Mouse (Mus musculus): ENCODE data around the gene Ptprh.
"Not testable (repeated sequence)": the region's sequence is repeated elsewhere in the genome, so short reads cannot be mapped to it uniquely, and the experiment has no call there.

Gene Ptprh

DNA sequence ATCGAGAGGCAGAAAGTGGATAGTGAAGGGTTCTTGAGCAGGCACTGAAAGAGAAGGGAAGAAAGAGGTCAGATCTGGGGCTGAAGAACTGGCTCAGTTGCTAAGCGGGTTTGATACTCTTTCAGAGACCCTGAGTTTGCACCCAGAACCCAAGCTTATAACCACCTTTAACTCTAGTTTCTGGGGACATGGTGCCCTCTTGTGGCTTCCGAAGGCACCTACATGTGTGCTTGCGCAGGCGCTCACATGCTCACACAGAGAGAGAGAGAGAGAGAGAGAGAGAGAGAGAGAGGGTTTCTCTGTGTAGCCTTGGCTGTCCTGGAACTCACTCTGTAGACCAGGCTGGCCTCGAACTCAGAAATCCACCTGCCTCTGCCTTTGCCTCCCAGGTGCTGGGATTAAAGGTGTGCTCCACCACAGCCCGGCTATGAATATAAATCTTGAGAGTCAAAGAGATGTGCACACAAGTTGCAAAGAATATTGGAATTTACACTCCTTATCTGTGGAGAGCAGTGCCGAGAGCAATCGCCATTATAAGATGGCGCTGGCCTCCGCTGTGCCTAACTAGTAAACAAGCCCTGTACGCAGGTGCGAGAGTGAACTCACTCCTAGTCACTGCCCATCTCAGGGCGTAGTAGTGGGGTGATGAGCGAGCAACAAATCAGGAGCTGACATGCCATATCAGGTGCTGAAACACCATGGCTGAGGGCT, 79.5 kb downstream of the Ptprh start, which contains the start of gene Tnni3:
Gene Tnni3, minus strand, starts transcription at position 18 of the 711 bp plus-strand sequence.
- DNase-seq (ENCODE audit: low read depth, low spot score) = not testable (repeated sequence)

DNA sequence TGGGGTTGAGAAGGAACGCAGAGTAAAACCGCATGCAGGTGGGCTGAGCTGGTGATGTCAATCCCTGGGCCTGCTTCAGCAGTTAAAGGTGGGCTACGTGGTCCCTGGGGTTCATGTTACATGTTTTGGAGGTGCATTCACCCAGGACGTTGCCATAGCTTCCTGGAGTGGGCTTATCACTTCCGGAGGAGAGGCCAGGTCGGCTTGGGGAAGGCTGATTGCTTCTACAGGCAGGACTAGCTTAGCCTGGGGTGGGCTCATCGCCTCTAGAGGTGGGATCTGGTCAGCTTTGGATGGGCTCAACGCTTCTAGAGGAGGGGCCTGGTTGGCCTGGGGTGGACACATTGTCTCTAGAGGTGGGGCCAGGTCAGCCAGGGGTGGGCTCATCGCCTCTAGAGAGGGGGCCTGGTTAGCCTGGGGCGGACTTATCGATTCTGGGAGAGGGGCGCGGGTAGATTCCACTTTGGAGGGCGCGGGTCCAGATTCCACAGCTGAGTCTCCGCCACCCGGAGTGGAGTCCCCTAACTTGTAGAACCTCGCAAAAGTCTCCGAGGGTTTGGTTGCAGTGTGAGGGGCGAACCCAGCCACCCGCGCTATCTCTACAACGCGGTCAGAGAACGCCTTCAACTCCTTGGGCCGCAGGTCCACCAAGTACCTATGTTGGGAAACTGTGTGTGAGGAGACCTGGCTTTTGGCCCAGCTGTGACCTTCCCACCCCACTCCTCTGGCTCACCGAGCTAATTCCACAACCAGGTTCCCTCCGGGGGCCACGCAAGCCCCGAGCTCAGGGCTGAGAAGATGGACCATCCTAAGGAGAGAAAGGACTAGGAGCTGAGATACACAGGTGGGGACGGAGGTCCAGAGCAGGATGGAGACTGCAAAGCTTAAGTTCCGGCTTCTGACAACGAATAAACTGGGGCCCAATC, 80.4 kb downstream of the Ptprh start:
- DNase-seq (ENCODE audit: low read depth, low spot score) = no peak

DNA sequence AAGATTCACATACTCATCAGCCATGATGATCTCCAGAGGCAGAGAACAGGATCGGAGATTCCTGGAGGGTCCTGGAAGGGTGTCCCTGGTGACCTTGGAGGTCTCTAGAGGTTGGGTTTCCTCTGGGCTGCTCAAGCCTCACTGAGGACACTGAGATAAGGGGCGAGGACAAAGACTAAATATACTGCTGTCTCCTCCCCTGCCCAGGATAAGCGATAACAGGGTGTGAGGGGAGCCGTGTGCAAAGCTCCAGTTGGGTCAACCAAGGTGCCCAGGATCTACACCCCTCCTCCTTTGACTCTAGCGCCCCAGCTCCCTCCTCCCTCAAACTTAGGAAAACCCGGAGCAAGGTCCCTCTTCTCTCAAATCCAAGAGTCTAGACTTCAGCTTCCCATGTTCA, 81.5 kb downstream of the Ptprh start:
- no peak for DNase-seq (ENCODE audit: low read depth, low spot score)

DNA sequence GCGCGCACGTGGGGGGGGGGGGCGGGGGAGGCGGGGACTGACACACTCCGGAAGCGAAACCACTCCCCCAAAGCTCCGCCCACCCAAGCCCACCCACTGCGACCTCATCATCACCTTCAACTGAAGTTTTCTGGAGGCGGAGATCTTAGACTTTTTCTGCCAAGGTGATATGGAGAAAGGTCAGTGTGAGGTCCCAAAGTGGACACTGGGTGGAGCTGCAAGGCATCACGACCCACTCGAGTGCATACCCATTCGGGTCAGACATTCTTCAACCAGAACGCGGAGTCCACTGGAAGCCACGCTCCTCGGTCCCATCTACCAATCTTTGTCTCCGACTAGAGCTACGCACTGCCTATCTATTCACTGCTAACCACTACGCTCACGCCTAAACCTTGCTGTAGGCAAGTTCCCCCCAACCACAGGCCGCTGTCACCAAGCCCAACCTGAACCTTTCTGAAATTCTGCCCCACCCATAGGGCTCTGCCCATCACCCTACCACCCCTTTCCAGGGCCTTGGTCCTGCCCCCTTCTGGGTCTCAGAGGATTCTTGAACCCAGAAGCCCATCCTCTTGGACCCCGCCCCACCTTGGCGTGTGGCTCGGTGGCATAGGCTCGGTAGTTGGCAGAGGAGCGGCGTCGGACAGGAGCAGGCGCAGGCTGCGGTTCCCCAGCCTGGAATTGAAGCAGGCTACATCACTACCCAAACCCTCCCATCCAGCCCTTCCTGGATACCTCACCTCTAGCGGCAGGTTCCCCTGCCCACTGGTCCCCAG, 82.4 kb downstream of the Ptprh start:
- DNase-seq (ENCODE audit: low read depth, low spot score) = no peak

DNA sequence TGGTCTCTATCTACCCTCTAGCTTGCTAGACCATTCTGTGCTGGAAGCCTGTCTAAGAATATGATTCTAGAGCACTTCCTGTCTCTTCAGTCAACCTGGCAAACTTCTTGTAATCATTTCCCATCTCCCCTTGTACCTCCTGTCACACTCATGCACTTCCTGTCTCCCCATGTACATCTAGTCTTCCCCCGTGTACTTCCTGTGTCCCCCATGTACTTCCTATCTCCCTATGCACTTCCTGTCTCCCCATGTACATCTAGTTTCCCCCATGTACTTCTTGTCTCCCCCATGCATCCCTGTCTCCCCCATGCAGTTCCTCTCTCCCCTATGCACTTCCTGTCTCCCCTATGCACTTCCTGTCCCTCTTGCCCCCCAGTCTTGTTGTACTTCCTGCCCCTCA, 85.4 kb downstream of the Ptprh start:
- DNase-seq (ENCODE audit: low read depth, low spot score) = no peak

DNA sequence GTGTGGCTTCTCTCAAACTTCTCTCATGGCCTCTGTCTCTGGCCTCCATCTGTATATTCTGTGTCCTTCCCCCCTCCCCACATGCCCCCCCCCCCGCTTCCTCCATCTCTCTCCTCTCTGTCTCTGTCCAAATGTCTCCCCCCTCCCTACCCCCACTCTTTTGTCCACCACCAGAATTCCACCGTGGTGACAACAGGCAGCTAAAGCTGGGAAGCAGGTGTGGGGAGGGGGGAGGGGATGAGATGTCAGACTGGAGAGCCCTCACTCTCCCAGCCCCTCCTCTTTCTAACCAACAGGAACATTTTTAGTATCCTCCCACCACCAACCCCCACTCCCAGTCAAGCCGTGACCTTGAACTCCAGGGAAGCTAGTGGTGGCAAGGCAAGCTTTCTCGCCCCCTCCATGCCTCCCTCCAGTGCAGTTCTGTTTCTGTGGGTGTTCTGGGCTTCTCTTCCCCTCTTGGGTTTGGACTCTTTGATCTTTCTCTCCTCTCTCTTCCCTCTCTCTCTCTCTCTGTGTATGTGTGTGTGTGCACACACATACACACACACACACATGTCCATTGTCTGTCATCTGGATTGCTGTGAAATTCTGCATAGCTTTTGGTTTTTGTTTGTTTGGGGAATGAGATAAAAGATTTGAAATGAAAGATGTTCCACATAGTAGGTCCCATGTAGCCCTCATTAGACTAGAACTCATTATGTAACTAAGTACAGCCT, 87.3 kb downstream of the Ptprh start, which contains the start of gene Tnnt1:
Gene Tnnt1, minus strand, starts transcription at position 51 of the 719 bp plus-strand sequence.
- no peak for DNase-seq (ENCODE audit: low read depth, low spot score)

DNA sequence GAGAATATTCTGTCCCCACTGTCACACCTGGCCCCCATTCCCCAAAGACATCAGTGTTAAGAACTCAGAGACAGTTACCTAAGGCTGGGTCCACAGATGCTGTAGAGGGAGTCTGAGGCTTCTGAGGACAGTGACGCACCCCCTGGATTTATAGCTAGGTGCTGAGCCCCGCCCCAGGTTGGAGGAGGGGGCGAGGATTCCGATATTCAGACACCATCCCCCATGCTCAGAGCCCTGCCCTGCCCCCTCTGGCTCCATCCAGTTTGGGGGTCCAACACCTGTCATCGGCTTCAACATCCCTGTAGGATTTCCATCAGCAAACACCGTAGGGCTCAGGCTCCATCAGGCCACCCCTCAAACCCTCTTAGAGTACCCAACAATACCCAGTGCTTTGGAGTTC, 88.0 kb downstream of the Ptprh start:
- DNase-seq (ENCODE audit: low read depth, low spot score) = no peak

DNA sequence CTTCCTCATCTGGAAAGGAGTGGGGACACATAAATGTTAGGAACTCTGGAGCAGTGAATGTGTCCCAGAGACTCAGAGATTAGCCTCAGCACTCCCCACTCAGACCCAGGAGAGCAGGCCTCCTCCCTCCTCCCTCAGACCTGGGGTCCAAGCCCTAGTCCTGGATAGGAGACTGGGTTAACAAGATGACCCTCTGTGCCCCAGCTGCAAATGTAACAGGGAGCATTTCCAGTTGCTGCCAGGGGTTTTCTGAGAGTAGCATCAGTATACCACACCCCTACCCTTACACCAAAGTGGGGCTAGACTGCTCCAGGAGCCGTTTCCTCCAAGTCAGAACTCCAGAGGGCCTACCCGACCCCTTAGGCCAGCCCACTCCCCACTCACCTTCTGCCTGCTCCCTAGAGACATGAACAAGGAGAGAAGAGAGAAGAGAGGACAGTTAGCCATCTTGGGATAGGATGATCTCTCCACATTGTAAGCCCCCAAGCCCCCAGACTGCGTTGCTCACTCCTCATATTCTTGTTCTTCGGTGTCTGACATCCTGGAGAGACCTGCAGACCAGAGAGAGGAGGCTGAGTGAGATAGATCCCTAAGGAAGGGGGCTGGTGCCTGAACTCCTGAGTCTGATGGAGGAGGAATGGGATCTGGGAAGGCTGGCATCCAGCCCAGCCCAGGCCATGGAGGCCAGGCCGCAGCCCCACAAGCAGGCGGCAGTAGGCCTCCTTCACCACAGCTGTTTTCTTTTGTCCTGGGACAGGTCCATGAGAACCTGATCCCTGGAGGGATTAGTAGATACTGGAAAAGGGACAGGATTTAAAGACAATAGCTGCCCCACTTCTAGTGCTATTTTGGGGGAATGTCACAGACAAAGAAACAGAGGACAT, 89.8 kb downstream of the Ptprh start:
- DNase-seq (ENCODE audit: low read depth, low spot score) = no peak

DNA sequence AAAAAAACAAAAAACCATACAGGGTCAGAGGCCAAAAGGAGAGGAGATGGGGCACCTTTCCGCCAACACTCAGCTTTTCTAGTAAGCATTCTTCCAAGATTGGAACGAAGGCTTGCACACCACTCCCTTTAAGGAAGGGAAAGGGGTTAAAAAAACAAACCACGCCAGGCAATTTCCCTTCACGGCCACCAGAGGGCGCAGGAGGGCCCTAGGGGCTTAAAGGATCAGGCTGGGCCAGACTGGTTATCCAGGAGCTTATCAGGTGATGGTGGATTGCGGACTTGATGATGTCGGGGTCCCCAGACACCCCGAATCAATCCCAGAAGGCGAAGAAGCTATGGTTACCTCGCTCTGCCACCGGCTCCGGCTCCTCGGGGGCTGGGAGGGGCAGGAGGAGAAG, 90.6 kb downstream of the Ptprh start:
- DNase-seq (ENCODE audit: low read depth, low spot score) = no peak

DNA sequence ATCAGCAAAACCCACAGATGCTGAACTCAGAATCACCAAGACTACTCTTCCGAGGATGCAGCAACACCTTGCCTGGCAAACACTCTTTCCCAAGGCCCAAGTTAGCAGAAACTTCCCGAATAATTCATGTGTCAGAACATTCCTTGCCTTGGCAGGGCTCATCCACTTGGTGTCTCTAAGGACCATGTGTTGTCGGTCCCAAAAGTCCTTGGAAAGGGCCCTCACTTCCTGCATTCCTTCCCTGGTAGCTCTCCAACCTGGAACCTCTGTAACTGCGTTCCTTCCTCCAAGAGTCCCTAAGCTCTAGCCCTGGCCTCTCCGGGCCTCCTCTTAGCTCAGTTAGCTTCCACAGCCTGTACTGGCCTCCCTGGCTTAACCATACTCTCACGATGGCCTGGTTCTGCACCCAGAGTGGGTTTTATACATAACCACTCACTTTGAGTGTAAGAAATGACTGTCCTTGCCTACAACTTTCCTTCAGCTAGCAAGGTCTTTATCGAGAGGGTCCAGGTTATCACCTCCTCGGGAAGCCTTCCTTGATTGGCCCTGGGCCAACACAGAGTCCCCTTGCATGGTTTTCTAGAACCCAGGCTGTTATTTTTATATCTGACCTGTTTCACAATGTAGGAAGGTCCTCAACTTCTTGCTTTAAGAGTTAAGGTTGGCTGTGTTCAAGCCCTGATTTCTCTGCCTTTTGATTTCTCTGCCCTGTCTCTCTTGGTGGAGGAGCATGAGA, 92.2 kb downstream of the Ptprh start:
- DNase-seq (ENCODE audit: low read depth, low spot score) = no peak

DNA sequence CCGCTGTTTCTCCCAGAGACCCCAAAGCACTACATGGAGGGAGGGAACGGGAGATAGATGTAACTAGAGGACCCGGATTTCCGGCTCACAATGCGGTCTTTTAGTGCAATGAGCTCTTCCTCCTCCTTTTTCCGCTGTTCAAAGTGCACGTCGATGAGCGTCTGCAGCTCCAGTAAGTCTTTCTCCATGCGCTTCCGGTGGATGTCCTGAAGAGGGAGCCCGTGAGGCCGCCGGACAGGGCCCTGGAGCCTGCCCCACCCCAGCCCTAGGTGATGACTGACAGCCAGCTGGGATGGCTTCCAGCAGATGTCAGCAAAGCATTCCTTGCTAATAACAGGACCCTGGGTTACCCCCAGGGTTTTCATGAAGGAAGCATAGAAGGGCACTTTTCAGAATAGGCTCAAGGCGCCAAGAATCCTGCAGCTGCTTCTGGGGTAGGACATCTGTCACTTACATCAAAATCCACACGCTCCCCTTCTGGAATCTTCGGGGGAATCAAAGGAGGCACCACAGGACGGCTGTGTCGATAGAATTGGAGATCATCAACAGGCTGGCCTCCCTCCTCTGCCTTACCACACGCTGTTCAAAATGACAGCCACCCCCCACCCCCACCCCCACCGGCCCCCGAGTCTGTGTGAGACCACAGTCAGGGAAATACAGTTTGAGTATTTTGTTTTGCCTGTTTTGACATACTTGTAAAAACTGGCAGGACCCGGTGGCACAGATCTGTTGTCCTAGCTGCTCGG, 93.8 kb downstream of the Ptprh start:
- DNase-seq (ENCODE audit: low read depth, low spot score) = no peak

DNA sequence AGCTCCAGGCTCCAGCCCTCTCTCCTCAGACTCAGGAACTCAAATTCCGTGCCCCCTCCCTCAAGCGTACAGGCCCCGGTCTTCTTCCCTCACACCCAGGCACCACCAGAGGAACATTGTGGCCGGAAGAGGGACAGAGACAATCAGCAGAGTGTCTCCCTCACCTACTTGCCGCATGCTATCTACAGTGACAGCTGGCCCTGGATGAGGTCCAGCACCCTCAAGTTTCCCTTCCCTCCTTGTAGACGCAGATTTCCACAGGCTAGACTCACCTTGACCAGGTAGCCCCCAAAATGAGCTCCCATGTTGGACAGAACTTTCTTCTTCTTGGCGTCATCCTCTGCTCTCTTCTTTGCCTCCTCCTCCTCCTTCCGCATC, 95.1 kb downstream of the Ptprh start:
- no peak for DNase-seq (ENCODE audit: low read depth, low spot score)

DNA sequence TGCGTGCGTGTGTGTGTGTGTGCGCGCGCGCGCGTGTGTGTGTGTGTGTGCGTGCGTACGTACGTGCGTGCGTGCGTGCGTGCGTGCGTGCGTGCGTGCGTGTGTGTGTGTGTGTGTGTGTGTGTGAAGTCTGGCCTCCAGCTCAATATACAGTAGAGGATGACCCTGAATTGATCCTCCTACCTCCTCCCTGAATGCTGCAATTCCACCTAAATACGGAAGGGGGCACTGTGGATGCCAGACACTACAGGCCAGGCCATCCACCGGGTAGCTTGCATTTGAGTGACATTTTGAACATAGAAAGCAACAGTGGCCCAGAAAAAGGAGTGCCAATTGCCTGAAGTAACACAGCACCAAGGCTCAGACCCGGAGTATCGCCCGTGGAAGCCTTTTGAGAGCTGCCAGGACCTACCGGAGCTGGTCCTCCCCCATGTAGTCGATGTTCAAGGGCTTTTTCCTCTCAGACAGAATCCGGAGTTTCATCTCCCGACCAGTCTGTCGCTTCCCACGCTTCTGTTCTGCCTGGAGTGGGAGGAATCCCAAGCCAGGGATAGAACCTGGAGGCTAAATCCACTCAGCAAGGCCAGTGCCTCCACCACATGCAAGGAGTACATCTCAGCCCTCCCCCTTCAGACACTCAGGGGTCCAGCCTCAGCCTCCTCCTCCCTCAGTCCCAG, 95.6 kb downstream of the Ptprh start:
- DNase-seq (ENCODE audit: low read depth, low spot score) = no peak

DNA sequence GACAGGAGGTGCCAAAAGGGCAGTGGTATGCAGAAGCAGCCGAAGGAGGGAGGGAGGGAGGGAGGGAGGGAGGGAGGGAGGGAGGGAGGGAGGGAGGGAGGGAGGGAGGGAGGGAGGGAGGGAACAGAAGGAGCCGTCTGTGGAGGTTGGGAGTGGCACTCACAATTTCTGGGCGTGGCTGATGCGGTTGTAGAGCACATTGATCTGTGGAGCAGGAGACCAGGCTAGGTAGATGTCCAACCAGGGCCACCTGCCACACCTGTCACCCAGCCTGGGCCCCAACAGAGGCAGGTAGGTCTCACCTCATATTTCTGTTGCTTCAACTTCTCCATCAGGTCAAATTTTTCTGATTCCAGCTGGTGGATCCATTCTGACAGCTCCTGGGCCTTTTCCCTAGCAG, 96.6 kb downstream of the Ptprh start:
- no peak for DNase-seq (ENCODE audit: low read depth, low spot score)

DNA sequence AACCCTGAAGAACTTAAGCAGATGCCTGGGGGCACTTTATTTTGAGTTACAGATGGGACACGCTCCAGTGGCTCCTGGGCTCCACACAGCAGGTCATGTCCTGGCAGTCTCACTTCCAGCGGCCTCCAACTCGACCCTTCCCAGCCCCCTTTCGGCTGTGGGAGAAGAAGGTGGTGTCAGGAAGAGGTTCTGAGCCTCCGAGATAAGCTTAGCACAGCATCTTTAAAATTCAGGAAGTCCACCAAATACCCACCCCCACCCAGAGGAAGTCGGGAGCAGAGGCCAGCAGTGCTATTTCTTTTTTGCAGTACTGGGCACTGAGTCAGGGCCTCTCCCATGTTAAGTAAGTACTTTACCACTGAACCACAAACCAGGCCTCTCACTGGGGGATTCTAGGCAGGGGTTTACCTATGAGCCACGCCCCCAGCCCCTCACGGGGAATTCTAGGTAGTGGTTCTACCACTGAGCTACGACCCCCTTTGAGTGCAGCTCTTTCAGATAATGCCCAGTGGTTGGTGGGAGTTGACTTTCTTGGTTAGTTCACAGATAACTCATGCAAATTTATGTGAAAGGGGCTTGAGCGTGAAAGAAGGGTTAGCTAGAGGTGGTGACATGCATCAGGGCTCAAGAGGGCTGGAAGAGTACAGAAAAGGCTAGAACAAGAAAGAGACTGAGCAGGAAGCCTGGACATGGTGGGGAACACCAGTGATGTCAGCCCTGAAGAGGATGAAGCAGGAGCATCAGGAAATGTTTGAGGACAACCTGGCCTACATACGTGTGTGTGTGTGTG, 99.0 kb downstream of the Ptprh start:
- DNase-seq (ENCODE audit: low read depth, low spot score) = no peak

DNA sequence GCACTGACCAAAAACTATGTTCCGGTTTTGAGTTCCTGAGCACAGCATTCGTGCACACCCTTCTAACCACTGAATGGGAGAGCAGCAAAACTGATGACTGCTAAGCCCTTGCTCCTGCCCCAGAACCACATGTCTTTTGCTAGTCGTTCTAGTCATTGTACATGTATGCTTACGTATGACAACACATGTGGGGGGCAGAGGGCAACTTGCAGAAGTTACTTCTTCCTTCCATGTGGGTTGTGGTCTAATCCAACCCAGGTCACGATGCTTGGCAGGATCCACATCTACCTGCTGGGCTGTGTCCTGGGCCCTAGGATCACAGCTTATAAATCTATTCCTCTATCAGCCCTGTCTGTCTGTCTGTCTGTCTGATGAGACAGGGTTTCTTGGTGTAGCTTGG, 100.0 kb downstream of the Ptprh start:
- no peak for DNase-seq (ENCODE audit: low read depth, low spot score)

DNA sequence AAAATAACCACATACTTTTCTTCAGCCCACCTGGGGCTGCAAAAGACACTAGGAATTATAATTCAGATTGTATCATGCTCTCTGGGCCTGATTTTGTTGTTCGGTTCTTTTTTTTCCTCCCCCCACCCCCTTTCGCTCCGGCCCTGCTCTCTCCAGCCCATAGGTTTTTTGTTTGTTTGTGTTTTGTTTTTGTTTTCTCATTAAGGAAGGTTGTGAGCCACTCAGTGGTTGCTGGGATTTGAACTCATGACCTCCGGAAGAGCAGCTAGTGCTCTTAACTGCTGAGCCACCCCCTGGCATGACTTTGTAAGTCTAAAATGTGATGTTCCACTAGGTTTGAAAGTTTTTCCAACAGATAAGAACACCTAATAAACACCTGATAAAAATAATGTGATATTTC, 100.7 kb downstream of the Ptprh start:
- DNase-seq (ENCODE audit: low read depth, low spot score) = no peak
